Mouse (Mus musculus) spleen, adult 2 months (tissue): ENCODE data around the gene Adprhl1.

ENCODE experiments used
- CTCF ChIP-seq: fragments of 200-500 bp; IDR thresholded peaks from 2 replicates; pipeline ENCODE4 v1.5.1; 2011; ENCODE audit warnings: mild to moderate bottlenecking, inconsistent platforms; ENCODE audit not compliant: insufficient read depth, insufficient read length, insufficient replicate concordance; ENCODE audit errors: extremely low read depth
- POLR2A ChIP-seq: fragments of 200-500 bp; IDR thresholded peaks from 2 replicates; pipeline ENCODE4 v1.6.1; 2011; ENCODE audit warnings: low read depth, low read length, inconsistent platforms

- TF ChIP-seq POLR2A, result no peak
- no peak for TF ChIP-seq CTCF
Measured at GRCm38 (mm10) chr8:13200301-13201012, 53.5 kb downstream of the Adprhl1 start, which contains the start of gene Grtp1.
